Mouse (Mus musculus): ENCODE data around the gene Hoxd1. TPM values are rescaled to one million over a fixed set of nuclear protein-coding genes. Genes with fewer than 3 reads are reported as not detected.
A peak's percentile ranks its signal among the peaks of the same experiment; 100 is the strongest.

Gene Hoxd1
- polyA plus RNA-seq, 1 experiment, result not detected

- Histone ChIP-seq H3K36me3 (ENCODE audit: control insufficient read depth, insufficient read depth, low read length, poor library complexity, severe bottlenecking) (no peaks in the 10 kb centered on the region), H3K4me1 (ENCODE audit: control insufficient read depth, insufficient read depth, low read length) (no peaks in the 10 kb centered on the region), H3K4me3 (ENCODE audit: low read depth, low read length) (peak within 1 kb of the TSS; percentile 63), H3K27ac (ENCODE audit: insufficient read depth, low read length) (no peak within 1 kb of the TSS), H3K9me3 (replicated peaks; ENCODE audit: control insufficient read depth, insufficient read depth, low read length, poor library complexity, severe bottlenecking) (no peaks in the 10 kb centered on the region), H3K9ac (ENCODE audit: low read depth, poor library complexity, severe bottlenecking) (peak within 1 kb of the TSS; percentile 41), H3K27me3 (ENCODE audit: control insufficient read depth, insufficient read depth, low read length, poor library complexity, severe bottlenecking) (peaks cover 39% of the 10 kb centered on the region)
- TF ChIP-seq POLR2A (IDR thresholded peaks at IDR 0.05; ENCODE audit: insufficient read depth, low read length) (no peak), CTCF (IDR thresholded peaks at IDR 0.05; ENCODE audit: low read depth, low read length) (no peak), EP300 (IDR thresholded peaks at IDR 0.05; ENCODE audit: insufficient read depth, low read depth, low read length) (no peak)
These were observed 36.2 kb upstream of the Hoxd1 start, which contains the start of gene Gm28230 for GRCm38 (mm10) chr2:74726551-74726950. Gene Gm28230 (plus strand): TSS chr2:74726728.

GRCm38 (mm10) chr2:74726973-74727639, 35.7 kb upstream of the Hoxd1 start:
- Histone ChIP-seq H3K4me1 (ENCODE audit: control insufficient read depth, insufficient read depth, low read length) (no peaks in the 10 kb centered on the region), H3K9ac (ENCODE audit: low read depth, poor library complexity, severe bottlenecking) (peak overlapping the region; percentile 41), H3K27ac (ENCODE audit: insufficient read depth, low read length) (no peak overlapping the region), H3K9me3 (replicated peaks; ENCODE audit: control insufficient read depth, insufficient read depth, low read length, poor library complexity, severe bottlenecking) (no peaks in the 10 kb centered on the region), H3K36me3 (ENCODE audit: control insufficient read depth, insufficient read depth, low read length, poor library complexity, severe bottlenecking) (no peaks in the 10 kb centered on the region), H3K27me3 (ENCODE audit: control insufficient read depth, insufficient read depth, low read length, poor library complexity, severe bottlenecking) (peaks cover 38% of the 10 kb centered on the region), H3K4me3 (ENCODE audit: low read depth, low read length) (peak overlapping the region; percentile 63)
- no peak for TF ChIP-seq EP300 (IDR thresholded peaks at IDR 0.05; ENCODE audit: insufficient read depth, low read depth, low read length)
- no peak for TF ChIP-seq CTCF (IDR thresholded peaks at IDR 0.05; ENCODE audit: low read depth, low read length)
- no peak for TF ChIP-seq POLR2A (IDR thresholded peaks at IDR 0.05; ENCODE audit: insufficient read depth, low read length)

- TF ChIP-seq POLR2A (IDR thresholded peaks at IDR 0.05; ENCODE audit: insufficient read depth, low read length), result no peak
- no peak for TF ChIP-seq EP300 (IDR thresholded peaks at IDR 0.05; ENCODE audit: insufficient read depth, low read depth, low read length)
- no peak for TF ChIP-seq CTCF (IDR thresholded peaks at IDR 0.05; ENCODE audit: low read depth, low read length)
- peaks cover 39% of the 10 kb centered on the region for H3K27me3 ChIP-seq (ENCODE audit: control insufficient read depth, insufficient read depth, low read length, poor library complexity, severe bottlenecking)
These were observed 35.0 kb upstream of the Hoxd1 start for GRCm38 (mm10) chr2:74727640-74728302.

DNA sequence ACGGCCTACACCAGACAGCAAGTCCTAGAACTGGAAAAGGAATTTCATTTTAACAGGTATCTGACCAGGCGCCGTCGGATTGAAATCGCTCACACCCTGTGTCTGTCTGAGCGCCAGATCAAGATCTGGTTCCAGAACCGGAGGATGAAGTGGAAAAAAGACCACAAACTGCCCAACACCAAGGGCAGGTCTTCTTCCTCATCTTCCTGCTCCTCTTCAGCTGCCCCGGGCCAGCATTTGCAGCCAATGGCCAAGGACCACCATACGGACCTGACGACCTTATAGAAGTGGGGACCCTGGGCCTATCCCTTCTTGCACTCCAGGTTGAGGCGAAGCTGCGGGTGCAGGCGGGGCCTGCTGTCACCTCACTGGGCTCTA, 34.5 kb upstream of the Hoxd1 start:
- Histone ChIP-seq H3K4me3 (ENCODE audit: low read depth, low read length) (peak overlapping the region; percentile 21; the same call in 1 of the 2 replicates), H3K27ac (ENCODE audit: insufficient read depth, low read length) (no peak overlapping the region)

More at GRCm38 (mm10) chr2:74727640-74728302, 35.0 kb upstream of the Hoxd1 start:
- Histone ChIP-seq H3K27ac (ENCODE audit: insufficient read depth, low read length) (no peak overlapping the region), H3K4me1 (ENCODE audit: control insufficient read depth, insufficient read depth, low read length) (no peaks in the 10 kb centered on the region), H3K9me3 (replicated peaks; ENCODE audit: control insufficient read depth, insufficient read depth, low read length, poor library complexity, severe bottlenecking) (no peaks in the 10 kb centered on the region), H3K4me3 (ENCODE audit: low read depth, low read length) (peak overlapping the region; percentile 63), H3K36me3 (ENCODE audit: control insufficient read depth, insufficient read depth, low read length, poor library complexity, severe bottlenecking) (no peaks in the 10 kb centered on the region), H3K9ac (ENCODE audit: low read depth, poor library complexity, severe bottlenecking) (peak overlapping the region; percentile 41)

DNA sequence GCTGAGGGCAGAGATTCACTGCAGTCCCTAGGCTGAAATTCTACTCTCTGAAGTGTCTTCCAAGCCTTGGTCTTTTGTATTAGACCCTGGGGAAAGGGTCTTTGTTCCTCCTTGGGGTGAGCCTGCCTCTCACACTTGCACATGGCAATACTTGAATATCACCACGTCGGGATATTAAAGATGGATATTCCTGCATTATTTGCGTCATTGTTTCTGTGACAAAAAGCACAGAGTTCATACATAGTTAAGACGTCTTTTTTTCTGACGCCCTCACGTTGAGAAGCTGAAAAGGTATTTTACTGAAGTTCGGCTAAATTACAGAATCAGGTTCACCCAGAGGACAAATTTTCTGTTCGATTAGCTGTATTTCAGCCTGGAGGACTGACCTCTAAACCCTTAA, 32.4 kb upstream of the Hoxd1 start:
- Histone ChIP-seq H3K4me1 (ENCODE audit: control insufficient read depth, insufficient read depth, low read length) (no peaks in the 10 kb centered on the region), H3K27me3 (ENCODE audit: control insufficient read depth, insufficient read depth, low read length, poor library complexity, severe bottlenecking) (peaks cover 44% of the 10 kb centered on the region), H3K9ac (ENCODE audit: low read depth, poor library complexity, severe bottlenecking) (no peak overlapping the region), H3K4me3 (ENCODE audit: low read depth, low read length) (no peak overlapping the region), H3K9me3 (replicated peaks; ENCODE audit: control insufficient read depth, insufficient read depth, low read length, poor library complexity, severe bottlenecking) (no peaks in the 10 kb centered on the region), H3K36me3 (ENCODE audit: control insufficient read depth, insufficient read depth, low read length, poor library complexity, severe bottlenecking) (no peaks in the 10 kb centered on the region), H3K27ac (ENCODE audit: insufficient read depth, low read length) (no peak overlapping the region)
- TF ChIP-seq CTCF (IDR thresholded peaks at IDR 0.05; ENCODE audit: low read depth, low read length), result no peak
- TF ChIP-seq POLR2A (IDR thresholded peaks at IDR 0.05; ENCODE audit: insufficient read depth, low read length), result no peak
- no peak for TF ChIP-seq EP300 (IDR thresholded peaks at IDR 0.05; ENCODE audit: insufficient read depth, low read depth, low read length)

More for the DNA sequence above, 34.5 kb upstream of the Hoxd1 start:
- no peaks in the 10 kb centered on the region for H3K4me1 ChIP-seq (ENCODE audit: control insufficient read depth, insufficient read depth, low read length)
- peaks cover 42% of the 10 kb centered on the region for H3K27me3 ChIP-seq (ENCODE audit: control insufficient read depth, insufficient read depth, low read length, poor library complexity, severe bottlenecking)
- TF ChIP-seq CTCF (IDR thresholded peaks at IDR 0.05; ENCODE audit: low read depth, low read length) (no peak), POLR2A (IDR thresholded peaks at IDR 0.05; ENCODE audit: insufficient read depth, low read length) (no peak), EP300 (IDR thresholded peaks at IDR 0.05; ENCODE audit: insufficient read depth, low read depth, low read length) (no peak)
- H3K9me3 ChIP-seq (replicated peaks; ENCODE audit: control insufficient read depth, insufficient read depth, low read length, poor library complexity, severe bottlenecking), result no peaks in the 10 kb centered on the region
- no peaks in the 10 kb centered on the region for H3K36me3 ChIP-seq (ENCODE audit: control insufficient read depth, insufficient read depth, low read length, poor library complexity, severe bottlenecking)
- H3K9ac ChIP-seq (ENCODE audit: low read depth, poor library complexity, severe bottlenecking), result peak overlapping the region; percentile 41; the same call in 1 of the 2 replicates

DNA sequence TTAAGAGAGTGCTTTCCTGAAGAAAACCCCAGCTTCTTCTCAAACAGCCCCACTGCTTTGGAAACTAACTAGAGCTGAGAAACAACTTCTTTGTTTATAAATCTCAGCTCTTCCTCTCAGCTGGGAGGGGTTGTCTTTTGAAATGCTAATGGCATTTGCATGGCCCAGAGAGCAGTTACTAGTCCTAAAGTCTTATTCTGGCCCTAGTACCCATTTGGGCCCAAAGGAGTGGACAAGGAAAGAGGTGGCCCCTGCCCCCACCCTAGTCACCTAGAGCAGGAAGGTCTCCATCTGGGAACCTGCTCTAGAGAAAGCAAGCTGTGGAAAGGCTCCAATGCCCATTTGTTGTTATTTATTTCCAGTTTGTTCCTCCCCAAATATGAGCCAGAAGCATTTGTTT, 31.7 kb upstream of the Hoxd1 start:
- no peak overlapping the region for H3K4me3 ChIP-seq (ENCODE audit: low read depth, low read length)
- no peak overlapping the region for H3K9ac ChIP-seq (ENCODE audit: low read depth, poor library complexity, severe bottlenecking)
- no peak overlapping the region for H3K27ac ChIP-seq (ENCODE audit: insufficient read depth, low read length)

More for the DNA sequence above, 31.7 kb upstream of the Hoxd1 start:
- no peak for TF ChIP-seq CTCF (IDR thresholded peaks at IDR 0.05; ENCODE audit: low read depth, low read length)
- TF ChIP-seq EP300 (IDR thresholded peaks at IDR 0.05; ENCODE audit: insufficient read depth, low read depth, low read length), result no peak
- no peak for TF ChIP-seq POLR2A (IDR thresholded peaks at IDR 0.05; ENCODE audit: insufficient read depth, low read length)
- no peaks in the 10 kb centered on the region for H3K4me1 ChIP-seq (ENCODE audit: control insufficient read depth, insufficient read depth, low read length)
- peaks cover 46% of the 10 kb centered on the region for H3K27me3 ChIP-seq (ENCODE audit: control insufficient read depth, insufficient read depth, low read length, poor library complexity, severe bottlenecking)
- no peaks in the 10 kb centered on the region for H3K9me3 ChIP-seq (replicated peaks; ENCODE audit: control insufficient read depth, insufficient read depth, low read length, poor library complexity, severe bottlenecking)
- H3K36me3 ChIP-seq (ENCODE audit: control insufficient read depth, insufficient read depth, low read length, poor library complexity, severe bottlenecking), result no peaks in the 10 kb centered on the region

All from ES-Bruce4 (cell line).